Mouse (Mus musculus) left cerebral cortex, adult 8-10 months (tissue): Measurements from ENCODE around the gene Olfr220. TPM values are rescaled to one million over a fixed set of nuclear protein-coding genes. Genes with fewer than 3 reads are reported as not detected.

Experiments used
- DNase-seq, 2 experiments: peaks; one replicate each; pipeline ENCODE4 v3.0.0; 2022; ENCODE audit warnings: low spot score in 2 of 2
- total RNA-seq, 4 experiments: library from RNA; stranded (reverse); gene quantifications; 2 replicates each; pipeline ENCODE4 v1.2.4; 2022

Gene Olfr220
- total RNA-seq: not detected

DNA sequence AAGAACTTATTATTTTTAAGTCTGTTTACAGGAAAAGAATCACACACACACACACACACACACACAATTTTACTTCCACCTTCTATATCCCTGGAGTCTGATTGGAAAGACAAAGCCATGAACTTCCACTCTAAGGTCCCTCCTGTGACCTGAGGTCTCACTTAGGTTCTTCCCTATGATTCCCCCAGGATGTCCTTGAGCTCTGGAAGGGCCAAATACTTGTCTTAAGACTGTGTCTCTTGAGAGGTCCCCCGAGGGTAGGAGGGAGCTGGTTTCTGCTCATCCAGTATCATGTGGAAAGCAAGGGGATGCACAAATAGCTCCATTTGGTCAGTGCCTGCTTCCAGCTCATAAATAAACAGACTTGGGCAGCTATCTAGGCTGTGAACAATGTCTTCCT lies at the start of gene Olfr220:
Gene Olfr220, plus strand, starts transcription at position 301 of the 400 bp plus-strand sequence.
- DNase-seq: no peak

GRCm38 (mm10) chr1:174422959-174423358 lies 18.9 kb upstream of the Olfr220 start:
- no peak for DNase-seq

DNA sequence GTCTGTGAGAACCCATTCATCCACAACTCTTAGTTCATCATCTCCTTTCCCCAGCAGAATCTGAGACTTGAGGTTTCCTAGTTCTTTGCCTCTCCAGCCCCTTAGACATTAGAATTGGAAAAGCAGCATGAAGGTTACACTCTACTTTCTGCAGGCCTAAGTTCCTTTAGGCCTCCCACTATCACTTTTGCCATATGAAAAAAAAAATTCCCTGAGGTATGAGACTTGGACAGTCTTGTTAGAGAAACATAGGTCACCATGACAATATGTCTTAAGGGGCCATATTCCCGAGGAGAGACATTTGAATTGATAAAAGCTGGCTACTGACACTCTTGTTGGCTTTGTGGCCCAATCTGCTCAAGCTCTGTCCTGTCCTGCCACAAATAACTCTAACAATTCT lies 18.1 kb upstream of the Olfr220 start, which contains the start of gene Olfr414:
Gene Olfr414, plus strand, starts transcription at position 301 of the 400 bp plus-strand sequence.
- no peak for DNase-seq

DNA sequence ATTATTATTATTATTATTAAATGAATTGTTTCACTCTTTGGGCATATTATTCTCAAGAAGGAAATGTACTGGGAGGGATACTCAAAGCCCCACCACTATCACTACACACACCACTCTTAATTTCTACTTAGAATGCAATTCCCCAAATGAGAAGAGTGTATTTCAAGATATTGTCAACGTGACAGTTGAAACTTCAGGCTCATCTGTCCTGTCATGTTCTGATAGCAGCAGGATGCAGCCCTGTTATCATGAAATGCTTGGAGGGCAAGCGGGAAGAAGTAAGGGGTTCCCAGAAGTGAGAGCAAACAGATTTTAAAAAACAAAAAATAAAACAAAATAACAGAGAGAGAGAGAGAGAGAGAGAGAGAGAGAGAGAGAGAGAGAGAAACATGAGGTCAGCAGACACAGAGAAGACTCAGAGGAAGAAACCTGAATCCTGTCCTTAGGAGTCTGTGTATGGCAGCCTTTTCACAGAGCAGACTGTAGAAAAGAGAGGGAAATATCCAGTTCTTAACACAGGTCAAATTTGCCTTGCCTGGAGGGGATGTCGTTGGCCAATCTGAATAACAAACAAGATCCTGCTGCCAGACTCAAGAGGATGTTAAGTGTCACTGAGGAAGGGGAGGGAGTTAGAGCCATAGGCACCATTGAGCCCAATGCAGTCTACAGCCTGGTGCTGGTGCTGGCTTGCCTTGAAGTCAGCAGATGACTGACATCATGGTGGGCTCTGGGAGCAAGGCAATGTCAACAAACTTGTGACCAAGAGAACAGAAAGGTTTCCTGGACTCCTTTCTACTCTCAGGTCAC lies 15.5 kb upstream of the Olfr220 start:
- DNase-seq: no peak

- no peak for DNase-seq
Measured at GRCm38 (mm10) chr1:174427402-174427801, 14.5 kb upstream of the Olfr220 start.

DNA sequence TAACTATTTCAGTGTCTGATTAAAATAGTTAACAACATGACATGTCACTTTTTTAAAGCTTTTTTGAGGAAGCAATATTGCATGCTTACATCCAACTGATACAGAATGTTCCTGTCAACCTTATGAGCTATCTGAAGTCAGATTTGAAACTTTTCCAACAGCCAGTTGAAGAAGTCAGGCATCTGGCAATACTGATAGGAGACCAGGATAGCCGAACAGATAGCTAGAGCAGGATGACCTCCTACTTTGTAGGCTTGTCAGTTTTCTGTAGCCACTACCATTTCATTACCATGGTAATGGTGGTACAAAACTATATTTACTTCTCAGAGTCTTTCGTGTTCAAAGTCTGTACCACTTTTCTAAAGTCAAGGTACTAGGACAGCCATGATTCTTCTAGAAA lies 13.5 kb upstream of the Olfr220 start:
- DNase-seq: no peak

- DNase-seq: no peak
Measured at GRCm38 (mm10) chr1:174434121-174434520, 7.8 kb upstream of the Olfr220 start.

DNA sequence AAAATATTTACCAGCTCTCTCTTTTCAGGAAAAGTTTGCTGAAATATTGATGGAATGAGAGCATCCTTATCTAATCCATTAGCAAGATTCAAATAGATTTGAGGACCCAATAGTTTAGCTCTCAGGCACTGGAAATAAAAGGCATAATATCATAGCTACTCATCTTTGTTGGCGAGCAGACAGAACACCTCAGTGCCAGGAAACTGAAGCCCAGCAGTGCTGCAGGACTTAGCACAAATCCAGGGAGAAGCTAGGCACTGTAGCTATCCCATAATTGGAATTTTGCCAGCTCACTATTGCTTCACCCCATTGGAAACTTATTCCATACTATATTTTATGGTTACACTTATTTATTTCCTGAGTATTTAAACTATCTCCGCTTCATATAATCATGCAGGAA lies 13.2 kb downstream of the Olfr220 start:
- DNase-seq: no peak

- no peak for DNase-seq
Measured at GRCm38 (mm10) chr1:174465385-174465784, 23.5 kb downstream of the Olfr220 start.

- no peak for DNase-seq
Measured at GRCm38 (mm10) chr1:174466240-174466639, 24.4 kb downstream of the Olfr220 start.

DNA sequence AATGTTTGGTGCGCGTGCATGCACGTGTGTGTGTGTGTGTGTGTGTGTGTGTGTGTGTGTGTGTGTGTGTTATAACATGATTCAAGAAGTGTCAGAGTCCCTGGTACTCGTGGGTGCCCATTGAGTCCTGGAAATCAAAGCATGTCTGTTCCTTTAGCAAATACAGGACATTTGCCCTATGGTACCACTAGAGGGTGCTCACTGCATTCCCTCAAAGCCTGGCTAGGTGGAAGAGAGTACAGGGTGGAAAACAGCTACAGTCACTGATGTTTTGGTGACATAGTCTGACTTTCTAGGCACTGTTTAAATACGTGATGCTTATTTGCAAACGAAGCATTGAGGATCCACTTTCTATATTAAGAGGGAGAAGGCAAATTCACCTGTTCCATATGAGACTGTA lies 27.9 kb downstream of the Olfr220 start:
- DNase-seq: peak in 1 of 2 experiments; percentile 21

- DNase-seq: peak in 1 of 2 experiments; percentile 19
Measured at GRCm38 (mm10) chr1:174482567-174482966, 40.7 kb downstream of the Olfr220 start.

DNA sequence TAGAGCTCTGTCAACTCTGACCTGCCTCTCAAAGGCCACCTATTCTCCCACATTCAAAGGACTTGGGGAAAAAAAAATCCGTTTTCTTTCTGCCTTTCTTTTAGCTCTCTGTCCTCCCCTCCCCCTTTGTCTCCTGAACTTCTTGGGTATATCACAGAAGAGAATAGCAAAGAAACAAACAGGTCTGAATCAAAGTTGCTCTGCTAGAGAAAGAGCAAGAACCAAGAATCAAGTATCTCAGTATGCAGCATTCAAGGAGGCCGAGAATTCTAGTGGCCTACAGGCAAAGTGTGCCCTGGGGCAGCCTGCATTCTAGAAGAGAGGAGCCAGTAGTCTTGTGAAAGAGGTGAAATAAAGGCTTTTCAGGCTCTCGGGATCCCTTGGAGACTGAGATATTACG lies 58.2 kb downstream of the Olfr220 start:
- DNase-seq: no peak

Other genes starting within 250 kb of the Olfr220 start
- not detected for gene Olfr419, start 190.0 kb upstream of the Olfr220 start, total RNA-seq
- not detected for gene Mptx1, start 111.6 kb upstream of the Olfr220 start, total RNA-seq
- not detected for gene Olfr417, start 77.0 kb upstream of the Olfr220 start, total RNA-seq
- gene Olfr248, start 51.0 kb upstream of the Olfr220 start, total RNA-seq: not detected
- gene Olfr414, start 18.0 kb upstream of the Olfr220 start, total RNA-seq: not detected
- gene Fmn2, start 59.7 kb downstream of the Olfr220 start, total RNA-seq: 100 to 1,000 TPM in 1 of 4 experiments, 10 to 100 TPM in 3; 68.5 to 101 (median 83.6) TPM